In genomic region chr3:95117751-95118150, GRCm38 (mm10) we compare ENCODE assay signal across 13 mouse cellular contexts.
"Had no signal": no experiment of that assay in that cellular context is flagged by ENCODE, and none has a peak within 500 bp of the region (broad histone marks: within the 10 kb centered on the region; RNA-seq: fewer than 3 reads in every experiment).

No protein-coding gene starts in this region.

- H3K4me3 ChIP-seq: left cerebral cortex, adult 2 months; limb, embryonic 15.5 days; liver, embryonic 12.5 days; midbrain, embryonic 10.5 days; midbrain, embryonic 15.5 days had no signal

- H3K4me2 ChIP-seq: limb, embryonic 15.5 days; liver, embryonic 12.5 days; lung, embryonic 14.5 days; midbrain, embryonic 15.5 days had no signal

- H3K9ac ChIP-seq: limb, embryonic 15.5 days; liver, embryonic 12.5 days; lung, embryonic 14.5 days; midbrain, embryonic 15.5 days had no signal

- H3K4me1 ChIP-seq: limb, embryonic 15.5 days had no signal

- DNase-seq: kidney, adult 11 months; kidney, postnatal 10 days; kidney, postnatal 4 days; lung, embryonic 14.5 days; right cerebral cortex, adult 18-20 months; right cerebral cortex, postnatal 25 days; thymus, adult 18-20 months; thymus, postnatal 14 days had no signal

- ATAC-seq: liver, embryonic 12.5 days; midbrain, embryonic 15.5 days had no signal

- H3K9me3 ChIP-seq: limb, embryonic 15.5 days; liver, embryonic 12.5 days; midbrain, embryonic 10.5 days; midbrain, embryonic 15.5 days had no signal

- H3K27me3 ChIP-seq: limb, embryonic 15.5 days; liver, embryonic 12.5 days; midbrain, embryonic 15.5 days had no signal

- H3K27ac ChIP-seq: left cerebral cortex, adult 2 months; limb, embryonic 15.5 days; liver, embryonic 12.5 days; midbrain, embryonic 10.5 days; midbrain, embryonic 15.5 days had no signal
